Mouse (Mus musculus) erythroblast, embryonic 14.5 days (primary cell): ENCODE measurements around the gene Tbccd1.

ENCODE experiments used
- GATA1 ChIP-seq: IDR thresholded peaks from 2 replicates; pipeline ENCODE4 v1.6.1; 2012; ENCODE audit warnings: low read length, inconsistent platforms, mixed read lengths
- TAL1 ChIP-seq: IDR thresholded peaks from 3 replicates; pipeline ENCODE4 v1.6.1; 2012; ENCODE audit warnings: low read length, inconsistent platforms, mixed read lengths

GRCm38 (mm10) chr16:22765531-22765930, 91.9 kb downstream of the Tbccd1 start:
- no peak for TF ChIP-seq TAL1
- TF ChIP-seq GATA1 = no peak
